Mouse (Mus musculus): Measurements from ENCODE around the gene Rdm1. TPM values are rescaled to one million over a fixed set of nuclear protein-coding genes. Genes with fewer than 3 reads are reported as not detected.

Gene Rdm1
- polyA plus RNA-seq, 1 experiment from 2014 or later, result 15.3 TPM

DNA sequence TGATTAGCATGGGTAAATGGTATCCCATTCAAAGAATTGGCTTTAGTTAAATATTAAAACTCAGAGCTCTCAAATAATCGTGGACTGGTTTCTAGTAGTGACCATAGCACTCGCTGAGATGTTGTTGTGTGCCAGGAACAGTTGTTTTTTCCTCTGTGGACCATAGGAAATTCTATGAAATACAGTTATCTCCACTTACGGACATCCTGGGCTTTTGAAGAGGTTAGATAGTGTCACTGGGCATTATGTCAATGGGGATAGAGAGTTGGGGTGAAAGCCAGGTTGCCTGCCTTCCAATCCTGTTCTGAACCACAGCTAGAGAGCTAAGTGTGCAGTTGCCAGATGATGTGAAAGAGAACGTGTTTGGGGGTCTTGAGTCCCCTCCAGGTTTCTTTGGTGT, 41.2 kb upstream of the Rdm1 start:
- no peak for ATAC-seq
- whole genome bisulfite sequencing, result 63% methylated on average over 4 of the region's 4 CpGs
- H3K4me3 ChIP-seq (ENCODE audit: low read depth, low read length), result no peak overlapping the region
- H3K36me3 ChIP-seq (ENCODE audit: control insufficient read depth, insufficient read depth), result peaks cover 30% of the 10 kb centered on the region; the same call in 1 of the 2 replicates
- H3K27ac ChIP-seq (ENCODE audit: low read depth, low read length), result peak overlapping the region; percentile 5; the same call in 1 of the 2 replicates
- H3K9ac ChIP-seq (ENCODE audit: low read depth, low read length), result no peak overlapping the region
- no peaks in the 10 kb centered on the region for H3K27me3 ChIP-seq (replicated peaks; ENCODE audit: control insufficient read depth, insufficient read depth, low read length)
- no peak overlapping the region for H3K4me2 ChIP-seq (replicated peaks; ENCODE audit: low read depth)
- H3K9me3 ChIP-seq (ENCODE audit: control insufficient read depth), result no peaks in the 10 kb centered on the region
- TF ChIP-seq CTCF (IDR thresholded peaks at IDR 0.05; ENCODE audit: low read depth), result no peak
- 0 out of 2 replicates have a peak, but pooled peaks cover 13% of the 10 kb centered on the region for H3K4me1 ChIP-seq (replicated peaks; ENCODE audit: control insufficient read depth, insufficient read depth, low read length)

DNA sequence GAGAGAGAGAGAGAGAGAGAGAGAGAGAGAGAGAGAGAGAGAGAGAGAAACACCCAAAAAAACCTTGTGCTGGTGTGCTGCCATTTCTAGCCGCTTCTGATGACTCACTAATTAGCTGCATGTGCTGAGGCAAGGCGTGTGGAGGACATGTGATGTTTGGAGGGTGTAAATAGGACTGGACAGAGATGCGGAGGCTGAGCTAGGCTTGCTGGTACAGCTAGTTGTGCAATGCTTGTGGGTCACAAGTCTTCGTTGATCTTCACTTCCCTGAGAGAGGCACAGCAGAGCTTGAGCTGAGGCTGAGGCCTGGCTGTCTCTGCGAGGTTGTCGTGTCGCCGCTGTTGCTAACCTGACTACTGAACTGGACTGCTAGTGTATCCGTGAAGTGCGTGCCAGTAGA, 39.3 kb upstream of the Rdm1 start:
- Histone ChIP-seq H3K9ac (ENCODE audit: low read depth, low read length) (no peak overlapping the region), H3K9me3 (ENCODE audit: control insufficient read depth) (no peaks in the 10 kb centered on the region), H3K4me2 (replicated peaks; ENCODE audit: low read depth) (no peak overlapping the region), H3K27me3 (replicated peaks; ENCODE audit: control insufficient read depth, insufficient read depth, low read length) (no peaks in the 10 kb centered on the region), H3K4me1 (replicated peaks; ENCODE audit: control insufficient read depth, insufficient read depth, low read length) (0 out of 2 replicates have a peak, but pooled peaks cover 11% of the 10 kb centered on the region), H3K4me3 (ENCODE audit: low read depth, low read length) (no peak overlapping the region), H3K27ac (ENCODE audit: low read depth, low read length) (peak overlapping the region; percentile 62), H3K36me3 (ENCODE audit: control insufficient read depth, insufficient read depth) (peaks cover 41% of the 10 kb centered on the region)
- no peak for TF ChIP-seq CTCF (IDR thresholded peaks at IDR 0.05; ENCODE audit: low read depth)
- WGBS, result 72% methylated on average over 10 of the region's 10 CpGs
- ATAC-seq, result peak; percentile 44

DNA sequence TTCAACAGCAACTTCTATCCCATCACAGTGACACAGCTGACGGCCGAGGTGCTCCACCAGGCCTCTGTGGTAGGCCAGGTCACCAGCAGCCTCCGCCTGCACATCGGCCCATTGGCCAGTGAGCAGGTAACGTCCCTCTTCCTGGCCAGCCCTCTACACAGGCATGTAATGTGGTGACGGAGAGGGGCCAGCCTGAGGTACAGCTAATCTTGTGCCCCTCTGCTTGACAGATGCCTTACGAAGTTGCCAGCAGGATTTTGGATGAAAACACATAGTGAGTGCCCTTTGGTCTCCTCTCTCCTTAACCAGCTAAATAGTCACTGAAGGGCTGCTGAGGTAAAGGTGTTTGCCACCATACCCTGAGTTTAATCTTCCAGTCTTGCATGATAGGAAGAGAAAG, 38.1 kb upstream of the Rdm1 start:
- H3K4me1 ChIP-seq (replicated peaks; ENCODE audit: control insufficient read depth, insufficient read depth, low read length), result 0 out of 2 replicates have a peak, but pooled peaks cover 11% of the 10 kb centered on the region
- no peak overlapping the region for H3K4me2 ChIP-seq (replicated peaks; ENCODE audit: low read depth)
- peaks cover 41% of the 10 kb centered on the region for H3K36me3 ChIP-seq (ENCODE audit: control insufficient read depth, insufficient read depth)
- H3K4me3 ChIP-seq (ENCODE audit: low read depth, low read length), result no peak overlapping the region
- no peak for ATAC-seq
- 0 out of 2 replicates have a peak overlapping the region, but pooled peaks have one; percentile 78 for H3K27ac ChIP-seq (ENCODE audit: low read depth, low read length)
- no peaks in the 10 kb centered on the region for H3K27me3 ChIP-seq (replicated peaks; ENCODE audit: control insufficient read depth, insufficient read depth, low read length)
- H3K9me3 ChIP-seq (ENCODE audit: control insufficient read depth), result no peaks in the 10 kb centered on the region
- 89% methylated on average over 7 of the region's 7 CpGs for WGBS
- no peak overlapping the region for H3K9ac ChIP-seq (ENCODE audit: low read depth, low read length)
- no peak for TF ChIP-seq CTCF (IDR thresholded peaks at IDR 0.05; ENCODE audit: low read depth)

DNA sequence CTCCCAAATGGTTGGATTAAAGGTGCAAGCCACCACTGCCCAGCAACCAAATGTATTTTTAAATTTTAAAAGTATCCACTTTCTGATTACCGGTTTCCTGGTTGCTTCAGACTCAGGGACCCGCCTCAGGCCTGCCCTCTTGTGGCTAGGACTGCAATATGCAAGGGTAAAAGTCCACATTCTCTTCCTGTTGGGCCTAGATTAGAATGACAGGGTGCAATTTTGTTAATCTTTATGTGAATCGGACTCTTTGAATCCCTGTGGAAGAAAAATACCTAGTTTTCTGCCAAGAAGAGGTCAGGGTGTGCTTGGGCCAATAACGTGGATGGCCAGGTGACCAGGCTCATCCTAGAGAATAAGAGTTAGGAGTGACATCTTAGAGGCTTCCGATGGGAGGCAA, 37.6 kb upstream of the Rdm1 start:
- H3K9ac ChIP-seq (ENCODE audit: low read depth, low read length), result no peak overlapping the region
- peak; percentile 89 for TF ChIP-seq CTCF (IDR thresholded peaks at IDR 0.05; ENCODE audit: low read depth)
- ATAC-seq, result peak; percentile 50
- H3K4me2 ChIP-seq (replicated peaks; ENCODE audit: low read depth), result peak overlapping the region; percentile 4; the same call in 1 of the 2 replicates
- peaks cover 36% of the 10 kb centered on the region for H3K36me3 ChIP-seq (ENCODE audit: control insufficient read depth, insufficient read depth)
- 0 out of 2 replicates have a peak, but pooled peaks cover 11% of the 10 kb centered on the region for H3K4me1 ChIP-seq (replicated peaks; ENCODE audit: control insufficient read depth, insufficient read depth, low read length)
- H3K27ac ChIP-seq (ENCODE audit: low read depth, low read length), result peak overlapping the region; percentile 78
- no peaks in the 10 kb centered on the region for H3K9me3 ChIP-seq (ENCODE audit: control insufficient read depth)
- 15% methylated on average over 5 of the region's 5 CpGs for WGBS
- H3K4me3 ChIP-seq (ENCODE audit: low read depth, low read length), result no peak overlapping the region
- no peaks in the 10 kb centered on the region for H3K27me3 ChIP-seq (replicated peaks; ENCODE audit: control insufficient read depth, insufficient read depth, low read length)

DNA sequence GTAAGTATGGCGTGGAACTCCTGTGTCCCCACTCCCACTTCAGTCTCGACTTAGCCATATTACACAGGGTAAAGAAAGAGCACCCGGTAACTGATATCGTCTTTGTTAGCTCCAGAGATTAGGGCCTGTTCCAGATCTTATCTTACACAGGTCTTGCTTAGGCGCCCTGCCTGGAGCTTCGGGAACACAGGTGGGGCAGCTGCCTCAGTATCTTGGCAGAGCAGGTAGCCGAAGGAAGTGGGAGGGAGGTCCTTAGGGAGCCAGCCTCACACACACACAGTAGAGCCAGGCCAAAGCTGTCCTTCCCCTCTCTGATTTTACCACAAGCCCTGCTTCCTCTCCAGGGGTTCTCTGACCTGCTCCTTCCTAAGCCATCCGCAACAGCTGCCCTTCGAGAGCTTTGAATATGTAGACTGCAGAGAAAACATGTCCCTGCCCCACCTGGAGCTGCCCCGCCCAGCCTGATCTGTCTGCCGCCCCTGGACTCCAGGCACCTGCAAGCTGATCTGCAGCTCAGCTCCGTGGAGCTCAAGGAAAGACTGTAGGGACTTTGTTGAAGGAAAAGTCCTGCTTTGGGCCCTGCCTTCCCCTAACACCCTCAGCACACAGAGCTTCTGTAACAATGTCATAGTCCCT, 36.9 kb upstream of the Rdm1 start:
- Histone ChIP-seq H3K4me3 (ENCODE audit: low read depth, low read length) (no peak overlapping the region), H3K9ac (ENCODE audit: low read depth, low read length) (no peak overlapping the region), H3K4me2 (replicated peaks; ENCODE audit: low read depth) (peak overlapping the region; percentile 4), H3K4me1 (replicated peaks; ENCODE audit: control insufficient read depth, insufficient read depth, low read length) (0 out of 2 replicates have a peak, but pooled peaks cover 11% of the 10 kb centered on the region), H3K36me3 (ENCODE audit: control insufficient read depth, insufficient read depth) (peaks cover 35% of the 10 kb centered on the region), H3K27ac (ENCODE audit: low read depth, low read length) (peak overlapping the region; percentile 78), H3K27me3 (replicated peaks; ENCODE audit: control insufficient read depth, insufficient read depth, low read length) (no peaks in the 10 kb centered on the region), H3K9me3 (ENCODE audit: control insufficient read depth) (no peaks in the 10 kb centered on the region)
- TF ChIP-seq CTCF (IDR thresholded peaks at IDR 0.05; ENCODE audit: low read depth), result no peak
- ATAC-seq, result peak; percentile 20; the same call in 1 of the 2 replicates
- WGBS, result 40% methylated on average over 12 of the region's 12 CpGs

DNA sequence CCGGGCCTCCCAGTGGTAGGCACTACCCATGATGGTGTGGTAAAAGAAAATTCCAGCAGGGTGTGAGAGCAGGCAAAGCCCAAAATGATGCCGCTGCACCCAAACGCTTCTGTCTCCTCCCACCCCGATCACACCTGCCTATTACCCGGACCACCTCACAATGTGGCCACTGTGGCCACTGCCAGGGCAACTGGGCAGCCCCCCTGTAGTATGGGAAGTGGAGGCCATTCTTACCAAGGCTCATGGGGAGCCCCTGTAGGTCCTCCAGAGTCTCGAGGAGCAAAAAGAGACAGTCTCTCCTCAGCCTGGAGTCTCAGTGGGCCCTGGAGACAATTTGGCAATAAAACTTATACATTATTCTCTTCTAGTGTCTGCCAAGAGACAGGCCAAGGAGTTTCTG, 27.8 kb upstream of the Rdm1 start, which contains the start of gene Gm11634:
Gene Gm11634 (minus strand): TSS at position 101 of the 400 bp plus-strand sequence.
- WGBS, result 79% methylated on average over 6 of the region's 6 CpGs
- Histone ChIP-seq H3K27ac (ENCODE audit: low read depth, low read length) (no peak within 1 kb of the TSS), H3K4me3 (ENCODE audit: low read depth, low read length) (no peak within 1 kb of the TSS), H3K9me3 (ENCODE audit: control insufficient read depth) (no peaks in the 10 kb centered on the region), H3K4me1 (replicated peaks; ENCODE audit: control insufficient read depth, insufficient read depth, low read length) (no peaks in the 10 kb centered on the region), H3K4me2 (replicated peaks; ENCODE audit: low read depth) (no peak within 1 kb of the TSS), H3K9ac (ENCODE audit: low read depth, low read length) (no peak within 1 kb of the TSS), H3K36me3 (ENCODE audit: control insufficient read depth, insufficient read depth) (no peaks in the 10 kb centered on the region), H3K27me3 (replicated peaks; ENCODE audit: control insufficient read depth, insufficient read depth, low read length) (0 out of 2 replicates have a peak, but pooled peaks cover 6% of the 10 kb centered on the region)
- no peak for TF ChIP-seq CTCF (IDR thresholded peaks at IDR 0.05; ENCODE audit: low read depth)
- no peak for ATAC-seq
